Mouse (Mus musculus) myocyte (in vitro differentiated cells): ENCODE results near the gene Sfswap.

Source experiments
- CEBPB ChIP-seq: IDR thresholded peaks from 2 replicates; pipeline ENCODE4 v1.6.1; 2011; ENCODE audit warnings: mild to moderate bottlenecking, moderate library complexity; ENCODE audit not compliant: poor library complexity, insufficient read depth, severe bottlenecking
- MAX ChIP-seq: IDR thresholded peaks from one replicate; pipeline ENCODE4 v1.6.1; 2011; ENCODE audit warnings: low read depth, mild to moderate bottlenecking, control low read depth
- MYOG ChIP-seq, 3 experiments: IDR thresholded peaks; one replicate each; pipeline ENCODE4 v1.6.1; 2011; ENCODE audit warnings: control low read depth in 2 of 3, low read depth in 2 of 3, mild to moderate bottlenecking in 2 of 3; ENCODE audit not compliant: insufficient read length in 2 of 3, control insufficient read depth in 1 of 3, insufficient read depth in 1 of 3
- POLR2A ChIP-seq: IDR thresholded peaks from one replicate; pipeline ENCODE4 v1.6.1; 2011; ENCODE audit warnings: low read depth, mild to moderate bottlenecking, control low read depth, moderate library complexity; ENCODE audit not compliant: insufficient read length
- TCF12 ChIP-seq: IDR thresholded peaks from one replicate; pipeline ENCODE4 v1.6.1; 2011; ENCODE audit warnings: mild to moderate bottlenecking, control low read depth; ENCODE audit not compliant: poor library complexity, insufficient read depth, severe bottlenecking
- TCF3 ChIP-seq: IDR thresholded peaks from one replicate; pipeline ENCODE4 v1.6.1; 2011; ENCODE audit warnings: low read depth, control low read depth; ENCODE audit not compliant: insufficient read length

DNA sequence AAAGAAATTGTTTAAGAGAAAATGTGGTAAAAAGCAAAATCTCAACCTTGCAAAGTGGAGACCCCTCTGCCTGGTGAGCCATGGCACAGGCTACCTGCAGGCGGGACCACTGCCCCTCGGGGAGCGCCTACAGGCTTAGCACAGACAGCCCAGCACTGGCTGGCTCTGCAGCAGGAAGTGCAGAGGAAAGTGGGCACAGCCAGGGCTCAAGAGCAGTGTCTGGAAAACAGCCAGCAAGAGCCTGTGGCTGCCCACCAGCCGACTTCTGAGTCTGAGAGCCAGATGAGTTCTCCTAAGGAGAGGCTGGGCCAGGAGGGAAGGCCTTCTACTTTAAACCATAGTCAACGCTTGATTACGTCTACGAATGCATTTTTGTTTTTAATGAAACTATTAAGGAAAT lies 20.5 kb downstream of the Sfswap start:
- no peak for TF ChIP-seq TCF12
- TF ChIP-seq POLR2A, result no peak
- no peak for TF ChIP-seq MAX
- TF ChIP-seq CEBPB, result no peak
- TF ChIP-seq MYOG (IDR thresholded peaks at IDR 0.05; ENCODE audit: control insufficient read depth in 1 of 3, insufficient read depth in 1 of 3, insufficient read length in 2 of 3, low read depth in 2 of 3), result no peak
- no peak for TF ChIP-seq TCF3
